Mouse (Mus musculus) hindbrain, embryonic 11.5 days (tissue): Measurements from ENCODE around the gene Hal. TPM values are rescaled to one million over a fixed set of nuclear protein-coding genes. Genes with fewer than 3 reads are reported as not detected.
"Not testable (repeated sequence)": the region's sequence is repeated elsewhere in the genome, so short reads cannot be mapped to it uniquely, and the experiment has no call there.

ENCODE experiments used
- ATAC-seq: fragments of 200-750 bp; cut with Nextera tagmentation; 2 replicates; pipeline ENCODE4 v1.8.0; 2017; ENCODE audit warnings: mild to moderate bottlenecking, moderate TSS enrichment, moderate library complexity; ENCODE audit not compliant: low FRiP score
- DNase-seq: peaks from one replicate; pipeline ENCODE4 v3.0.0-alpha.2; 2015; ENCODE audit warnings: low spot score
- H3K27ac ChIP-seq: fragments of 300-500 bp; sonication (generic); 2 replicates; pipeline ENCODE4 v1.5.1; 2014; ENCODE audit warnings: mild to moderate bottlenecking, low read depth, low read length
- H3K27me3 ChIP-seq: fragments of 300-500 bp; sonication (generic); 2 replicates; pipeline ENCODE4 v1.6.1; 2014; ENCODE audit warnings: mild to moderate bottlenecking, low read length, moderate library complexity, mixed read lengths; ENCODE audit not compliant: control insufficient read depth, insufficient read depth
- H3K36me3 ChIP-seq: fragments of 300-500 bp; sonication (generic); 2 replicates; pipeline ENCODE4 v1.6.1; 2014; ENCODE audit warnings: mild to moderate bottlenecking, low read length, moderate library complexity, mixed read lengths; ENCODE audit not compliant: control insufficient read depth, insufficient read depth
- H3K4me1 ChIP-seq: fragments of 300-500 bp; sonication (generic); replicated peaks from 2 replicates; pipeline ENCODE4 v1.6.1; 2014; ENCODE audit warnings: low read length, mixed read lengths; ENCODE audit not compliant: control insufficient read depth, insufficient read depth
- H3K4me2 ChIP-seq: fragments of 300-500 bp; sonication (generic); replicated peaks from 2 replicates; pipeline ENCODE4 v1.6.1; 2014; ENCODE audit warnings: mild to moderate bottlenecking, low read depth, low read length
- H3K4me3 ChIP-seq: fragments of 300-500 bp; sonication (generic); 2 replicates; pipeline ENCODE4 v1.5.1; 2014; ENCODE audit warnings: low read depth, low read length
- H3K9ac ChIP-seq: fragments of 300-500 bp; sonication (generic); 2 replicates; pipeline ENCODE4 v1.6.1; 2014; ENCODE audit warnings: low read depth, low read length
- H3K9me3 ChIP-seq: fragments of 300-500 bp; sonication (generic); 2 replicates; pipeline ENCODE4 v1.6.1; 2016; ENCODE audit warnings: low read length; ENCODE audit not compliant: control insufficient read depth
- WGBS: fragments of 180-500 bp; shearing (Covaris S2); extraction: QIAGEN DNeasy Blood & Tissue Kit; methylation state at CpG from one replicate; pipeline ENCODE4 v1.1.7; 2014; 5-methylcytosine and 5-hydroxymethylcytosine counted together
- polyA plus RNA-seq: library from polyadenylated mRNA; unstranded; fragments of >200 nt; fragmentation: Nextera tagmentation; extraction: Ambion mirVana; gene quantifications from 2 replicates; pipeline ENCODE4 v1.2.1, GENCODE M21; 2014

Hal gene
- polyA plus RNA-seq, 1 experiment from 2014 or later, result 0.42 TPM

- Histone ChIP-seq H3K4me1 (no peaks in the 10 kb centered on the region), H3K36me3 (no peaks in the 10 kb centered on the region), H3K4me2 (no peak overlapping the region), H3K9ac (no peak overlapping the region), H3K9me3 (no peaks in the 10 kb centered on the region), H3K4me3 (no peak overlapping the region), H3K27me3 (no peaks in the 10 kb centered on the region), H3K27ac (no peak overlapping the region)
- 48% methylated on average over 4 of the region's 4 CpGs for WGBS
- no peak for DNase-seq
- no peak for ATAC-seq
These were observed 53.8 kb downstream of the Hal start for GRCm38 (mm10) chr10:93542356-93542755.

GRCm38 (mm10) chr10:93543176-93543575 is 54.6 kb downstream of the Hal start:
- DNase-seq, result no peak
- 52% methylated on average over 6 of the region's 6 CpGs for WGBS
- ATAC-seq, result no peak
- Histone ChIP-seq H3K27me3 (no peaks in the 10 kb centered on the region), H3K9me3 (no peaks in the 10 kb centered on the region), H3K9ac (no peak overlapping the region), H3K36me3 (no peaks in the 10 kb centered on the region), H3K4me2 (no peak overlapping the region), H3K4me1 (no peaks in the 10 kb centered on the region), H3K27ac (no peak overlapping the region), H3K4me3 (no peak overlapping the region)

GRCm38 (mm10) chr10:93544172-93544571 is 55.6 kb downstream of the Hal start:
- Histone ChIP-seq H3K4me3 (no peak overlapping the region), H3K27ac (no peak overlapping the region), H3K36me3 (no peaks in the 10 kb centered on the region), H3K4me2 (no peak overlapping the region), H3K4me1 (no peaks in the 10 kb centered on the region), H3K9ac (no peak overlapping the region), H3K9me3 (no peaks in the 10 kb centered on the region), H3K27me3 (no peaks in the 10 kb centered on the region)
- 84% methylated on average over 5 of the region's 5 CpGs for WGBS
- ATAC-seq (no peak), DNase-seq (no peak)

GRCm38 (mm10) chr10:93547741-93548270 is 59.2 kb downstream of the Hal start:
- H3K9ac ChIP-seq, result no peak overlapping the region
- H3K4me1 ChIP-seq, result no peaks in the 10 kb centered on the region
- no peak overlapping the region for H3K27ac ChIP-seq
- no peaks in the 10 kb centered on the region for H3K27me3 ChIP-seq
- no peak for ATAC-seq
- H3K4me3 ChIP-seq, result no peak overlapping the region
- no peaks in the 10 kb centered on the region for H3K36me3 ChIP-seq
- H3K4me2 ChIP-seq, result no peak overlapping the region
- no peak for DNase-seq
- WGBS, result 94% methylated on average over 4 of the region's 4 CpGs
- no peaks in the 10 kb centered on the region for H3K9me3 ChIP-seq

- Histone ChIP-seq H3K4me2 (no peak overlapping the region), H3K27me3 (no peaks in the 10 kb centered on the region), H3K9me3 (no peaks in the 10 kb centered on the region), H3K4me3 (no peak overlapping the region), H3K27ac (no peak overlapping the region), H3K36me3 (no peaks in the 10 kb centered on the region), H3K4me1 (no peaks in the 10 kb centered on the region), H3K9ac (no peak overlapping the region)
- DNase-seq (peak; percentile 90), ATAC-seq (0 out of 2 replicates have a peak, but pooled peaks have one; percentile 38)
- WGBS, result 13% methylated on average over 7 of the region's 7 CpGs
These were observed 60.4 kb downstream of the Hal start for GRCm38 (mm10) chr10:93548991-93549390.

- H3K36me3 ChIP-seq, result no peaks in the 10 kb centered on the region
- H3K4me3 ChIP-seq, result no peak overlapping the region
- no peaks in the 10 kb centered on the region for H3K9me3 ChIP-seq
- H3K27me3 ChIP-seq, result no peaks in the 10 kb centered on the region
- no peak overlapping the region for H3K4me2 ChIP-seq
- WGBS, result 89% methylated on average over 10 of the region's 10 CpGs
- H3K4me1 ChIP-seq, result no peaks in the 10 kb centered on the region
- no peak for ATAC-seq
- no peak overlapping the region for H3K9ac ChIP-seq
- no peak for DNase-seq
- no peak overlapping the region for H3K27ac ChIP-seq
These were observed 61.3 kb downstream of the Hal start for GRCm38 (mm10) chr10:93549821-93550220.

GRCm38 (mm10) chr10:93552596-93552995 is 64.0 kb downstream of the Hal start:
- DNase-seq (no peak), ATAC-seq (no peak)
- no peaks in the 10 kb centered on the region for H3K4me1 ChIP-seq
- H3K27ac ChIP-seq, result no peak overlapping the region
- no peak overlapping the region for H3K9ac ChIP-seq
- no peaks in the 10 kb centered on the region for H3K27me3 ChIP-seq
- H3K4me2 ChIP-seq, result no peak overlapping the region
- H3K4me3 ChIP-seq, result no peak overlapping the region
- WGBS, result 89% methylated on average over 8 of the region's 8 CpGs
- no peaks in the 10 kb centered on the region for H3K9me3 ChIP-seq
- H3K36me3 ChIP-seq, result no peaks in the 10 kb centered on the region

GRCm38 (mm10) chr10:93557971-93558370 is 69.4 kb downstream of the Hal start:
- H3K9me3 ChIP-seq, H3K27me3 ChIP-seq, H3K27ac ChIP-seq, H3K4me3 ChIP-seq, H3K36me3 ChIP-seq, ATAC-seq, H3K4me1 ChIP-seq, H3K4me2 ChIP-seq, H3K9ac ChIP-seq, DNase-seq: not testable (repeated sequence)
- 75% methylated on average over 2 of the region's 2 CpGs for WGBS

- no peak overlapping the region for H3K4me2 ChIP-seq
- no peaks in the 10 kb centered on the region for H3K9me3 ChIP-seq
- no peak overlapping the region for H3K4me3 ChIP-seq
- H3K27me3 ChIP-seq, result no peaks in the 10 kb centered on the region
- no peak for DNase-seq
- H3K36me3 ChIP-seq, result no peaks in the 10 kb centered on the region
- no peak overlapping the region for H3K9ac ChIP-seq
- no peak overlapping the region for H3K27ac ChIP-seq
- 45% methylated on average over 9 of the region's 9 CpGs for WGBS
- no peak; the same call in 1 of the 2 replicates for ATAC-seq
- H3K4me1 ChIP-seq, result no peaks in the 10 kb centered on the region
These were observed 71.2 kb downstream of the Hal start for GRCm38 (mm10) chr10:93559786-93560185.
